Mouse (Mus musculus): ENCODE data around the gene Fgfr3.

GRCm38 (mm10) chr5:33721541-33722265, at the start of gene Fgfr3:
- TF ChIP-seq ZC3H11A (IDR thresholded peaks at IDR 0.05; ENCODE audit: borderline replicate concordance, low read depth, low read length): no peak
- TF ChIP-seq CHD2 (IDR thresholded peaks at IDR 0.05; ENCODE audit: low read depth, low read length): no peak
